Mouse (Mus musculus) urinary bladder, adult 18-20 months (tissue): ENCODE measurements at regions not wholly inside any gene's neighbourhood (a gene's known extent, or its start where the extent isn't known, plus 50 kb on each side); places are given as distances from the start of the nearest gene placed in this dataset.

Source experiments
- DNase-seq, 2 experiments: peaks; one replicate each; pipeline ENCODE4 v3.0.0; 2022; ENCODE audit warnings: low spot score in 2 of 2, mixed read lengths in 2 of 2

DNA sequence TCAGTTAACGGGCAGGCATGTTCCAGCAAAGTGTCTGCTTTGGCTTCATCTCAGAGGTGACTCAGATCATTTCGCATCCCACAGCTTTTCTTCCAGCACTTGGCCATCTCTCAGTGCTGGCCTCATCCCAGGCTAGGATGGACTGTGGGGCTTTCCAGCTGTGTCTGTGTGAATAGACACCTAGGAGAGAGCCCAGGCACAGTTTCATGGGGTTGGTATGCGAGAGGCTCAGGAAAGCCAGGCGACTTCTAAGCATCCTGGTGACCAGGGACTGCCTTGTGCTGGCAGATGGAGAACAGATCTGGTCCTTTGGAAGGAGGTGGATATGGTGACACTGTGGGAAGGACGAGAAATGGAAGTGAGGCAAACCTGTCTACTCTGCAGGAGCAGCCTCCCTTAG, 182.9 kb downstream of the Cd83 start:
- no peak for DNase-seq

GRCm38 (mm10) chr13:43972906-43973305, 188.3 kb downstream of the Cd83 start:
- DNase-seq: no peak

GRCm38 (mm10) chr13:43975281-43975680, 190.7 kb downstream of the Cd83 start:
- no peak for DNase-seq

- DNase-seq: no peak
Measured at GRCm38 (mm10) chr13:43975801-43976200, 191.2 kb downstream of the Cd83 start.

DNA sequence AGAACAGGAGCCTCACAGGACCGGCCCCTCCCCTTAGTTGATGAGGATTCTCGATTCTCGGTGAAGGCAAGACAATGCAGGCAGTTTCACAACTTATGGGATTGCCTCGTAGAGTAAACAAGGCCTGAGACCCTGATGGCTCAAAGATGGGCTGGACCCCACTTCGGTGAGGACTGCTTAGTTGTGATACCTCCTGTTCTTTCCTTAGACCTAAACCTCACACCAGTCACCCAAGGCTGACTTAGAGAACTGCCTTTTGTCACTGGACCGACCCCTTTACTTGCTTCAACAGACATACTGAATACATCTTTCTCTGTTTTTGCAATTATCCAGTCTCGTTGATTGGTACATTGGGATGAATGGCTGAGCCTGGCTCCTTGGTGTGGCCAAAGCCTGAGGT, 192.1 kb downstream of the Cd83 start:
- DNase-seq: no peak

DNA sequence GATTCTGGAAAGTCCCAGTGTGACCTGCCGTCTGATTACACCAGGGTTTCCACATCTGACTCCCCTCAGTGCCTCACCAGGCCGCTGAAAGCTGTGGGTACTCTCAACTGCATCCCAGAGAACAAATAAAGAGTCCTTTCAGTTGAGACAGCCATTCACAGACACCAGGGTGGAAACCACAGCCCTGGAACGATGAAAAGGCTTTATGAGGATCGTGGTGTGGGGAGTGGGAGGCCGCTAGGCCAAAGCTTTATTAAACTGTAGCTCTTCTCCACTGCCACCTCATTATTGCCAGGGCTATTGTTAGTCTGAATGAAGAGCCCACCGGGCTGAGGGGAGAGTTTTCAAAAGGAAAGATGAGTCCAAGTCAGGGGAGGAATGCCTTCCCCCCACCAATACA, 202.8 kb downstream of the Cd83 start:
- no peak for DNase-seq

DNA sequence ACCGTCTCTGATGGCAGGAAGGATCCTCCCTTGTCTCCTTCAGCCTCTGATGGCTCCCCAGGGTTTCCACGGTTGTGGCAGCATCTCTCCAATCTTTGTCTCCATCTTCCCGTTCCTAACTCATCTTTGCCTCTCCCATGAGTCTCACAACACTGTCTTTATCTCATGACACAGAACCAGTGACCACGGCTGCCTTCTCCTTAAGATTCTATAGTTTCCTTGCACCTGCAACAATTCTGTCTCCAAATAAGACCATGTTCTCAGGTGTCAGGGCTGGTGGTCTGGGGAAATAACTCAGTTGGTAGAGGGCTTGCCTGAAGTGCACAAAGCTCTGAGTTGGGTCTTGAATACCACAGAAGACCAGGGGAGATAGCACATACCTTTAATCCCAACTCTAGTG, 203.8 kb downstream of the Cd83 start:
- DNase-seq: no peak

GRCm38 (mm10) chr13:43990281-43991101, 205.9 kb downstream of the Cd83 start:
- no peak for DNase-seq

DNA sequence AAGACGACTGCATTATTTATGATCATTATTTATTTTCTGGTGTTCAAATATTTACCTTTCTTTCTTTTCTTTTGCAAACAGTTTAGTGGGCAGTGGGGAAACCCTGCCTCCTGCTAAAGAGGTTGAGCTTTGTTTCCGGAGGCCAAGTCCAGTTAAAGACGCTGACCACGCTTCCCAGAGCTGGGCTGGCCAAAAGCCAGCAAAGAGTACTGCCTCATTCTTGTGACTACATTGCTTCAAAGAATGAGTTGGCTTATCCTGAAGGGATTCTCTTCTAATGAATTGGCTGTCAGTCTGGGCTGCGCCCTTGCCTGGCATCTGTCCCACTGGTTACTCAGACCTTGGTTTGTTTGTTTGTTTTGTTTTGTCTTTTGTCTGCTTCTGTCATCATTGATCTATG, 207.2 kb downstream of the Cd83 start:
- peak; percentile 44 for DNase-seq

GRCm38 (mm10) chr13:43992968-43993367, 208.4 kb downstream of the Cd83 start:
- peak in 1 of 2 experiments; percentile 20 for DNase-seq

DNA sequence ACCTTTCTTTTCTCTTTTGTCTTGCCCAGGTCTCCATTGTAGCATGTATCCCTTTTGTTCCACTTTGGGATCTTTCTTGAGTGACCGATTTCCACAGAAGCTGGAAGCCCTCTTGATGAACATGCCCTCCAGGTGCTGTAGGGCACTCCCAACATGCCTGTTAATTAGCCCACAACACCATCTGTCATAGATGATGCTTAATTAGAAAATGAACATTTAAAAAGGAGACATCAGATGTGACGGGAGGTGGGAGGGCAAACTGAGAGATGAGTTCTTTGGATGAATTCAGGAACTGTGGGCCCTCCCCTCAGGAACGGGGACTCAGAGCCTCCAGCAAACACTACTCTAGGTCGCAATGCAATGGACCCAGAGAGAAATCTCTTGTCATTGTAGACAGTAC, 209.8 kb downstream of the Cd83 start:
- DNase-seq: no peak

DNA sequence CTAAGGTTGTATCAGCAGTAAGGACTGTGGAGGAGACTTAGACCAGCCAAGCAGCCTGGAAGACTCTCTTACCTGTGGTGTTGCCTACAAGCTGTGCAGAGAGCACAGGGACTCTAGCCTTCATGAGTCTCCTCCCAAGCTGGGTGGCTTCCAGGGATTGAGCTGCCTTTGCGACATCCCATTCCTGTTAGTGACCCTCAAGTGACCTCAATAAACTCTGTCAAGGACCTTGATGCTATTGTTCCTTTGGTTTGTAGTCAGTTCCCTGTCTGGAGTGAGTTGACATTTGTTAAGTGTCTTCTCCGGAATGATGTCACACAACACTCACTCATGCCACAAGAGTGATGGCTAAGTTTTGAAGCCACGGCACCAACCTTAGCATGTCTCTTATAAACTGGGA, 211.0 kb downstream of the Cd83 start:
- no peak for DNase-seq

- DNase-seq: no peak
Measured at GRCm38 (mm10) chr13:44001861-44002545, 217.4 kb downstream of the Cd83 start.

DNA sequence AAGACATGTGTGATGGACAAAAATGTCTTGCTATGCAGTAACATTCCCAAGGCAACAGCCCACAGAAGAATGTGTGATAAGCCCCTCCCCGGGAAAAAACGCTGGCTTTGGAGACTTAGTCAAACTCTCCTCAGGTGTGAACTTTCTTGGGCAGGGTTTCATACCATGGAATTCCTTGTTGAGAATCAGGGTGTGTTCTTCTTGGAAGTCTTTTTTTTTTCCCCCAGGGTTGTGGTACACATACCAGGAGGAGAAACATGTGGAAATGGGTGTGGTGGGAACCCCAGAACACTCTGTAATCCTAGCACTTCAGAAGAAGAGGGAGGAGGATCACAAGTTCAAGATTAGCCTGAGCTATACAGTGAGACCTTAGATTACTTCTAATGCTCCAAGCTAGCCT, 228.3 kb downstream of the Cd83 start:
- DNase-seq: no peak

DNA sequence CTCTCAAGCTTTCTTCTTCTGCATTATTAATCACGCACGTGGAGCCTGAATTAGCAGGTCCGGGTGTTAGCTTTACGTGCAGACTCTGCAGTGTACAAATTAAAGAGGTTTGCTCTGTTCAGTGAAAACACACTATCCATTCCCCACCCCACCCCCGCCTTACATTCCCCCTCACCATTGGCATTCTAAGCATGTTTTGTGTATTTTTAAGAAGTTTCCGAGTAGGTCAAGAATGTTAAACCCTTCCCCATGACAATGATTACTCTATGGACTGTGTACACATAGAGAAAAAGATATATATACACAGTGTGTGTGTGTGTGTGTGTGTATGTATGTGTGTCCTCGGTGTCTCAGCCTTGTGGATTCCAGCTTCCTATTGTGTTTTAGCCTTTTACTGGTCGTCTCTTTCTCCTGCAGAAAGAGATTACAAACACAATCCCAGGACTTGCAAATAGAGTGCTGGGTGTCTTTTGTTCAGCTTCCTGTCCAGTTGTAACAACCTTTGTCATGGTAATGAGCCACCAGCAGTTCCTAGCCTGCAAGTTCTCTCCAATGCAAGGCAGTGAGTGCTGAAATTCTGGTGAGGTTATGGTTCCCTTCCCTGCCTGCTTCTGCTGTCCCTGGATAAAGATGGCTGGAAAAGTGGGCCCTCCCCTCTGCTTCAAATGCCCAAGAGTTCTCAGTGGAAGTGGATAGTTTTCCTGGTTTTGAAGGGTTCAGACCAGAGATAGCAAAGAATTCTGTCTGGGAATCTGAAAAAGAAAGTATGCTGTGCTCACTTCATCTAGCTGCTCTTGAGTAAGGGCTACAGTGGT, 234.1 kb downstream of the Cd83 start:
- no peak for DNase-seq

DNA sequence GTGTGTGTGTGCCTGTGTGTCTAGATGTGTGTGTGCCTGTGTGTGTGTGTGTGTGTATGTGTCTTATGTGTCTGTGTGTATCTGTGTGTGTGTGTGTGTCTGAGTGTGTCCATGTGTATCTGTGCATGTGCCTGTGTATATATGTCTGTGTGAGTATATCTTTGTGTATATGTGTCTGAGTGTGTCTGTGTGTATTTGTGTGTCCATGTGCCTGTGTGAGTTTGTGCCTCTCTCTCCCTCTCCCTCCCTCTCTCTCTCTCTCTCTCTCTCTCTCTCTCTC, 234.7 kb downstream of the Cd83 start:
- DNase-seq: no peak

GRCm38 (mm10) chr13:44020851-44021250, 236.3 kb downstream of the Cd83 start:
- no peak for DNase-seq

GRCm38 (mm10) chr13:44022106-44022505, 237.5 kb downstream of the Cd83 start:
- no peak for DNase-seq

- no peak for DNase-seq
Measured at GRCm38 (mm10) chr13:44024612-44025011, 240.0 kb downstream of the Cd83 start.

DNA sequence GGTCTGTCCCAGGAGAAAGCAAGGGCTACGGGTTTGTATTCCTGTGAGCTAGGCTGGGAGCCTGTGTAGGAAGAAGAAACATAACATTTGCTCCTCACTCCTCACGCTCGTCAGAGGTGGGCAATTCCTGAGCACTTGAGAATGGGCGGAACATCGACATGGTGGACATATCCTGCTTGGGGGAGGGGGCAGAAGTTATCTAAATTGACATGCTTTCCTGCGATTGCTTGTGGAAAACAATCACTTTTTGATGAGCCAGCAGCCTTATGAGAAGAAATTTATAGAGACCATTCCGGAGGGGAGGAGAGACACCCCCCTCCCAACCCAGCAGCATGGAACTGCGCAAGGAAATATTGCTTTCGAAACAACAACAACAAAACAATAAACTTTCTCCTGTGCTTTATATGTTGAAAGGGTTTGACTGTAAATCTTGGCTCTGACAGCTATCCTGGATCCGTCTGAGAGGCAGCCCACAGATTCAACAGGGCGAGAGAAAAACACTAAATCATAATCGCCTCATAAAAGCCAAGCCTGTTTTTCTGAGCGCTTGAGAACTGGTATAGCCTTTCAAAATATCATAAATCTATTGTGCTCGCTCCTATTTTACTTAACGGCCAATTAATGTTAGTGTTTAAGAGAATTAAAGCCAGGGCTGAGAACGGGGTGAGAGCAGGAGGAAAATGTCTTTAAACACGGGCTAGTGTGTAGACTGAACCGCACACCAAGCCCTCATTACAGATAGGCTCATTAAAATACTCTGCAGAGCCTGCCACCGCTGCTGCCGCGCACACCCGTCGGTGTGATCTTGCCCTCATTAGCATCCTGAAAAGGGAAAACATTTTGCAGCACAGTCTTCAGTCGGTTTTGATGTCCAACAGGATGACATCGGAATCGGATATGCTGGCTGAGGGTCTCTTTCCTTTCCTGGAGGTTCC, 242.0 kb downstream of the Cd83 start:
- DNase-seq: no peak

- DNase-seq: no peak
Measured at GRCm38 (mm10) chr13:44028081-44028480, 243.5 kb downstream of the Cd83 start.

GRCm38 (mm10) chr13:44030590-44030989, 246.0 kb downstream of the Cd83 start:
- DNase-seq: no peak
